Mouse (Mus musculus) inflammation-experienced regulatory T-cells, adult 6 months (primary cell): ENCODE measurements around the gene Myrf. TPM values are rescaled to one million over a fixed set of nuclear protein-coding genes. Genes with fewer than 3 reads are reported as not detected.
"Not testable (repeated sequence)": the region's sequence is repeated elsewhere in the genome, so short reads cannot be mapped to it uniquely, and the experiment has no call there.

Experiments used
- ATAC-seq: one replicate; pipeline ENCODE4 v1.8.0; 2017
- polyA plus RNA-seq, 3 experiments: library from polyadenylated mRNA; unstranded; fragments of 100-300 nt; shearing (Covaris generic); gene quantifications; one replicate each; pipeline ENCODE4 v1.2.1; 2017

Gene Myrf
- polyA plus RNA-seq, 3 experiments from 2014 or later: not detected

- no peak for ATAC-seq
These were observed 66.6 kb downstream of the Myrf start for GRCm38 (mm10) chr19:10173844-10174539.

DNA sequence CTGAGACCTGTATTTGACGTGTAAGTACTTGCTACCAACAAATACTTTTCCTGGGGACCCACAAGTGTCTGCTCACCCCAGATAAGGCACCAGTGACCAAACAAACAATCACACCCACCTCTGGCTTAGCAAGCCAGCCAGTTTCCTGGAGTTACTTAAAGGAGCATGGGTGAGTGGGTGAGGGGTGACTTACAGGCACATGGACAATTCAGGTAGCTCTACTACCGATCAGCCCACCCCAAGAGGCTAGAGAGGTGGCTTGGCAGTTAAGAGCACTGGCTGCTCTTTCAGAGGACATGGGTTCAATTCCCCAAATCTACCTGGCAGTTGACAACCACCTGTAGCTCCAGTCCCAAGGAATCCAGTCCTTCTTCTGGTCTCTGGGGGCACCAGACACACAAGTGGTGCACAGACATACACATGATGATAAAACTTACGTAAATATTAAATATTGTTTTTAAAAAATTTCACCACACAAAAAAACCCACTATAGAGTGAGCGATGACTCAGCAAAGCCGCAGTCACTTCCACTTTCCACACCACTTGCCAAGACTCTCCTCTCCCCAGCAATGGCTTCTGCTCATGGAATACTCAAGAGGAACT is 67.3 kb downstream of the Myrf start:
- no peak for ATAC-seq

DNA sequence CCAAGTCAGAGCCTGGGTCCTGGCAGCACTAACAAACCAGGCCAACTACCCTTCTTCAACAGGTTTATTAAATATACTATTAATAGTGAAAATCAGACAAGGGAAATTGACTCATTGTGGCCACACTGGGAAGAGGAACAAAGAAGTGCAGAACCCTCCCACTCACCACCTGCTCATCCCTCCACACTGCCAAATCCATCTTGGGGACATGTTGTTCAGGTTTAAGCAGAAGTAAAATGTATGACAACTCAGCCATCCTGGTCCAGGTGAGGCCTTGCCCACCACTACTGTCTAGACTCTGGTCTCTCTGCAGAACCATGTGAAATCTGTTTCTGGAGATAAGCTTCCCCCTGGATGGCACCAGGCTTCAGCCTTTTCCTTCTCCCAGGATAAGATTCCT is 68.7 kb downstream of the Myrf start:
- ATAC-seq: no peak

GRCm38 (mm10) chr19:10171359-10171758 is 69.2 kb downstream of the Myrf start:
- no peak for ATAC-seq

DNA sequence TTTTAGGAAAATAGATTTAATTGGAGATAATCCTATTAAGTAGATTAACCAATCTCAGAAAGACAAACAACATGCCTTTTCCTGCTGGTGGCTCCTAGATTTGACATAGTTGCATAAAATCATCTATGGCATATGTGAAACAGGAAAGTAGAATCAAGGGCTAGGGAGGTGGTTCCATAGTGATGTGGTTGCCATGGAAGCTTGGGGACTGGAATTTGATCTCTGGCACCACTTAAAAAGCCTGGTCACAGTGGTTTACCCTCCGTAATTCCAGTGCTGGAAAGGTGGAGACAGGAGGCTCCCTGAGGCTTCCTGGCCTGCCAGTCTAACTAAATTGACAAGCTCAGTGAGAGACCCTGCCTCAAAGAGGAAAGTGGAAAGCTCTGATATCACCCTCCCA is 70.1 kb downstream of the Myrf start:
- no peak for ATAC-seq

DNA sequence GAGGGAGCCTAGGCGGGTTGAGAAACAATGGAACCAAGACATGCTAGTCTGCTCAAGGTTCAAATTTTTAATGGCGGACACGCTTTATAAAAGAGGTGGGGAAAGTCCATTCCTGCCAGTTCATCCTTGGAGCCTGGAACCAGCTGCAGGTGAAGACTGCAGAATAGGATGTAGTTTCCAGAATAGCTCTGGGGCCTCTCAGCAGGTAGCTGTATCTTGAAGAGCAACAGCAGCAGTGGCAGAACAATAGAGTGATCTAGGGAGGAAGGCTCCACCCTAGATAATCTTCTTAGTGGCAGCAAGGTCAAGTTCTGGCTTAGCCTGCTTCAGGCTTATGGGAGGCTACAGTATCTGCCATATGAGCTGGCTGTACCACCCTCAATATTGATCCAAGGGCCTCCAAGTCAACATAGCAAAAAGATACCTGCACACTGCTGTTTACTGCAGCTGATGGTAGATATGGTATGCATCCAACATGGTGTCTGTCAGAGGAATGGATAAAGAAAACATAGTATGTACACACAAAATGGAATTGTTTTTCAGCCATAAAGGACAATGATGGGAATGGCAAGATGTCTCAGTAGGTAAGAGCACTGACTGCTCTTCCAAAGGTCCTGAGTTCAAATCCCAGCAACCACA is 70.7 kb downstream of the Myrf start:
- not testable (repeated sequence) for ATAC-seq

DNA sequence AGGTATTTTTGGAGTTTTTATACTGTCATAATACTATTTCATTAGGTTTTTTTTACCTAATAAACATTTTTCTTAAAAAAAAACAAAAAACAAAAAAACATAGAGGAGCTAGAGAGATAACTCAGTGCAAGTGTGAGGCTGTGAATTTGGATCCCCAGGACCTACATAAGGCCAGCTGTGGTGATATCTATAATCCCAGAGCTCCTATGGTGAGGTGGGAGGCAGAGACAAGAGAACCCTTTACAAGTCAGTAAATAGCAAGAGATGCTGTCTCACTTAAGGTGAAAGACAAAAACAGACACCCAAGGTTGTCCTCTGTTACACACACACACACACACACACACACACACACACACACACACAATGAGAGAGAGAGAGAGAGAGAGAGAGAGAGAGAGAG is 71.4 kb downstream of the Myrf start:
- no peak for ATAC-seq

DNA sequence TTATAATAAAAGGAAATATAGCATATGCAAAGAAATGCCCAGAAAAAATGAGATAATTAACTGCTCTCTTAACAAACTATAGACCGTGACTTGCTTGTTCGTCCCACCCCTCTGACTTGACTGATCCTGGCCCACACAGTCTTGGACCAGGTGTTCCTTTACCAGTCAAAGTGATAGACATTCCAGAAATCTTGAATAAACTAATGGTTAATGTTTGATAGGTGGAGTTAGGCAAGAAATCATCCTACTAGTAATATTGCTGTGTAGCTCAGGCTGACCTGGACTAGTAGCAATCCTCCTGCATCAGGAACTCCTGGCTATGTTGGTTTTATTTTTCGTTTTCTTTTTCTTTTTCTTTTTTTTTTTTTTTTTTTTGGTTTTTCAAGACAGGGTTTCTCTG is 72.1 kb downstream of the Myrf start:
- ATAC-seq: no peak

DNA sequence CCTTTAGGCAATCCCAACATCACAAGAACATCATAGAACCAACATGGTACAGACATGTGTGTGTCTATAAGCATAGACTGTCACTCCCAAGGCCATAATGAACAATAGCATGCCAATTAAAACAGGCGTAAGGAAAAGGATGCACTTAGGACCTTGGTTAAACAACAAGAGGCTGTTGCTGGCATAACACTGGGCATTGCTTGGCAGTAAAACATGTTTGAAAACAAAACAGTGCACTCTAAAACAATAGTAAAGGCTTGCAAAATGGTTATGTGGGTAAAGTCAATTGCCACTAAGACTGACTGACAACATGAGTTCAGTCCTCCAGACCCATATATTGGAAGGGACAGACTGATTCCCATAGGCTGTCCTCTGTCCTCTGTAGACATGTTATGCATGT is 72.6 kb downstream of the Myrf start:
- no peak for ATAC-seq

DNA sequence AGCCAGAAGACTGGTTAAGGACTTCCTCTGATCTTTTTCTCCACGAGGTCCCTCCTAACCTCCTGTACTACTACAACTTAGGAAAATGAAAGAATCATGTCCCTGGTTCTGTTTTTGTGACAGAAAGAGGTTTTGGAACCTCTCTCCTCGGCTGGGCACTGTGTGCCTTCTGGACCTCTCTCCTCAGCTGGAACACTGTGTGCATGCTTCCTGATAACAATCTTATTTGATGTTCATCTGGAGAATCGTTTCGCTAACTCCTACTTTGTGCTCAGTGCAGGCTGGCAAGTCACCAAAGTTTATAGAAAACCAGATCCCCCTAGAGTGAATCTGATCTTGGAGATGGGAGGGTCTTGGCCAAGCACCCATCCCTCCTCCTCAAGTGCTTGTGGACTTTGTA is 73.4 kb downstream of the Myrf start:
- ATAC-seq: no peak

- not testable (repeated sequence) for ATAC-seq
These were observed 74.6 kb downstream of the Myrf start for GRCm38 (mm10) chr19:10165928-10166327.

- no peak for ATAC-seq
These were observed 76.7 kb downstream of the Myrf start for GRCm38 (mm10) chr19:10163896-10164295.

Other genes starting within 250 kb of the Myrf start
- under 1 TPM in 1 of 3 experiments, not detected in 2; 0.21 TPM for gene Best1, start 239.1 kb downstream of the Myrf start, polyA plus RNA-seq
- not detected for gene Rab3il1, start 239.1 kb downstream of the Myrf start, polyA plus RNA-seq
- gene Fads3, start 199.2 kb downstream of the Myrf start, polyA plus RNA-seq: not detected
- under 1 TPM in 1 of 3 experiments, not detected in 2; 0.15 TPM for gene Fads2, start 139.0 kb downstream of the Myrf start, polyA plus RNA-seq
- gene Fads1, start 57.9 kb downstream of the Myrf start, polyA plus RNA-seq: 1 to 10 TPM; 5.4 to 6.0 (median 5.7) TPM
- gene Tmem258, start 36.7 kb downstream of the Myrf start, polyA plus RNA-seq: 100 to 1,000 TPM; 337 to 380 (median 368) TPM
- gene Fen1, start 36.6 kb downstream of the Myrf start, polyA plus RNA-seq: 100 to 1,000 TPM in 1 of 3 experiments, 10 to 100 TPM in 2; 51.3 to 106 (median 64.4) TPM
- gene Dagla, start 64.1 kb upstream of the Myrf start, polyA plus RNA-seq: under 1 TPM in 1 of 3 experiments, not detected in 2; 0.11 TPM
- under 1 TPM in 1 of 3 experiments, not detected in 2; 0.05 TPM for gene Syt7, start 148.3 kb upstream of the Myrf start, polyA plus RNA-seq
- not detected for gene Lrrc10b, start 216.7 kb upstream of the Myrf start, polyA plus RNA-seq
- gene Ppp1r32, start 242.2 kb upstream of the Myrf start, polyA plus RNA-seq: under 1 TPM in 2 of 3 experiments, not detected in 1; 0.30 to 0.73 TPM